Mouse (Mus musculus): ENCODE measurements around the gene Ifnz. TPM values are rescaled to one million over a fixed set of nuclear protein-coding genes. Genes with fewer than 3 reads are reported as not detected.
"Not testable (repeated sequence)": the region's sequence is repeated elsewhere in the genome, so short reads cannot be mapped to it uniquely, and the experiment has no call there.

Ifnz gene
- total RNA-seq (2021), result not detected
- long read RNA-seq, result 0 reads

GRCm38 (mm10) chr4:88781831-88782230, at the start of gene Ifnz:
Ifnz (plus strand) TSS chr4:88782131.
- DNase-seq (ENCODE audit: low spot score in 2 of 2), result not testable (repeated sequence)

GRCm38 (mm10) chr4:88738480-88738879, 43.5 kb upstream of the Ifnz start:
- DNase-seq (ENCODE audit: low spot score in 2 of 2), result peak; percentile 62 to 66

- DNase-seq (ENCODE audit: low spot score in 2 of 2), result no peak
These were observed 42.9 kb upstream of the Ifnz start for GRCm38 (mm10) chr4:88739036-88739435.

GRCm38 (mm10) chr4:88741426-88741825, 40.5 kb upstream of the Ifnz start:
- no peak for DNase-seq (ENCODE audit: low spot score in 2 of 2)

GRCm38 (mm10) chr4:88742771-88743371, 39.1 kb upstream of the Ifnz start:
- no peak for DNase-seq (ENCODE audit: low spot score in 2 of 2)

- DNase-seq (ENCODE audit: low spot score in 2 of 2), result no peak
These were observed 37.7 kb upstream of the Ifnz start for GRCm38 (mm10) chr4:88744207-88744606.

GRCm38 (mm10) chr4:88749926-88750325, 32.0 kb upstream of the Ifnz start:
- no peak for DNase-seq (ENCODE audit: low spot score in 2 of 2)

GRCm38 (mm10) chr4:88754818-88755340, 27.1 kb upstream of the Ifnz start, which contains the start of gene Gm13271:
Gm13271 (plus strand) TSS chr4:88754868.
- DNase-seq (ENCODE audit: low spot score in 2 of 2), result peak; percentile 78 to 81

- peak in 1 of 2 experiments; percentile 17 for DNase-seq (ENCODE audit: low spot score in 2 of 2)
These were observed 25.1 kb upstream of the Ifnz start for GRCm38 (mm10) chr4:88756581-88757513.

GRCm38 (mm10) chr4:88757628-88758031, 24.3 kb upstream of the Ifnz start:
- DNase-seq (ENCODE audit: low spot score in 2 of 2), result peak; percentile 93 to 94

GRCm38 (mm10) chr4:88758751-88759150, 23.2 kb upstream of the Ifnz start:
- not testable (repeated sequence) for DNase-seq (ENCODE audit: low spot score in 2 of 2)

- DNase-seq (ENCODE audit: low spot score in 2 of 2), result peak; percentile 17 to 33
These were observed 22.2 kb upstream of the Ifnz start, which contains the start of gene Gm13283 for GRCm38 (mm10) chr4:88759610-88760268. Gm13283 (plus strand) TSS chr4:88760119.

GRCm38 (mm10) chr4:88760431-88760830, 21.5 kb upstream of the Ifnz start:
- peak; percentile 45 to 66 for DNase-seq (ENCODE audit: low spot score in 2 of 2)

- DNase-seq (ENCODE audit: low spot score in 2 of 2), result peak; percentile 73 to 83
These were observed 20.2 kb upstream of the Ifnz start for GRCm38 (mm10) chr4:88761776-88762175.

- DNase-seq (ENCODE audit: low spot score in 2 of 2), result peak in 1 of 2 experiments; percentile 15
These were observed 19.6 kb upstream of the Ifnz start for GRCm38 (mm10) chr4:88762341-88762740.

- peak in 1 of 2 experiments; percentile 16 for DNase-seq (ENCODE audit: low spot score in 2 of 2)
These were observed 18.4 kb upstream of the Ifnz start for GRCm38 (mm10) chr4:88763384-88764018.

- DNase-seq (ENCODE audit: low spot score in 2 of 2), result not testable (repeated sequence)
These were observed 8.4 kb upstream of the Ifnz start, which contains the start of gene Gm13290 for GRCm38 (mm10) chr4:88773534-88773933. Gm13290 (plus strand) TSS chr4:88773834.

- DNase-seq (ENCODE audit: low spot score in 2 of 2), result not testable (repeated sequence)
These were observed 5.3 kb upstream of the Ifnz start, which contains the start of gene Gm13289 for GRCm38 (mm10) chr4:88776622-88777021. Gm13289 (plus strand) TSS chr4:88776922.

- DNase-seq (ENCODE audit: low spot score in 2 of 2), result not testable (repeated sequence)
These were observed 2.4 kb upstream of the Ifnz start, which contains the start of gene Gm13272 for GRCm38 (mm10) chr4:88779550-88779949. Gm13272 (plus strand) TSS chr4:88779850.

- peak in 1 of 2 experiments; percentile 17 for DNase-seq (ENCODE audit: low spot score in 2 of 2)
These were observed 1.6 kb upstream of the Ifnz start for GRCm38 (mm10) chr4:88780320-88780719.

All from layer of hippocampus, postnatal 10 days (tissue).